Mouse (Mus musculus) kidney, embryonic 16.5 days (tissue): ENCODE measurements around the gene Nkx2-3. TPM values are rescaled to one million over a fixed set of nuclear protein-coding genes. Genes with fewer than 3 reads are reported as not detected.

Source experiments
- microRNA-seq: library from miRNA; unstranded; fragments of <30 nt; microRNA quantifications from one replicate; pipeline ENCODE4, GENCODE M21; 2016
- polyA plus RNA-seq: library from polyadenylated mRNA; unstranded; fragments of >200 nt; fragmentation: Nextera tagmentation; extraction: Ambion mirVana; gene quantifications from 2 replicates; pipeline ENCODE4 v1.2.1, GENCODE M21; 2015

Gene Nkx2-3
- polyA plus RNA-seq, 1 experiment from 2014 or later, result 0.07 TPM

Small RNA genes lying within 50 kb of the gene (microRNA-seq; reads per million reads assigned to microRNA genes)
- gene Gm22646, result not detected

Other genes with a start within 250 kb of the Nkx2-3 start
- gene Hpse2, start 224.0 kb upstream of the Nkx2-3 start, polyA plus RNA-seq, result 0.69 and 0.82 TPM in 2 replicates
- 0.05 and 0.27 TPM in 2 replicates for gene Cnnm1, start 171.9 kb upstream of the Nkx2-3 start, polyA plus RNA-seq
- gene Got1, start 87.7 kb upstream of the Nkx2-3 start, polyA plus RNA-seq, result 65.9 and 69.1 TPM in 2 replicates
- 15.5 and 15.7 TPM in 2 replicates for gene Slc25a28, start 62.6 kb downstream of the Nkx2-3 start, polyA plus RNA-seq
- gene Entpd7, start 77.3 kb downstream of the Nkx2-3 start, polyA plus RNA-seq, result 12.9 and 15.0 TPM in 2 replicates
- 15.3 and 18.5 TPM in 2 replicates for gene Cutc, start 140.7 kb downstream of the Nkx2-3 start, polyA plus RNA-seq
- 12.0 and 15.6 TPM in 2 replicates for gene Cox15, start 140.7 kb downstream of the Nkx2-3 start, polyA plus RNA-seq
- 4.9 and 5.7 TPM in 2 replicates for gene Abcc2, start 169.9 kb downstream of the Nkx2-3 start, polyA plus RNA-seq